Mouse (Mus musculus) heart, postnatal 36 days (tissue): ENCODE data around the gene Evi5l. TPM values are rescaled to one million over a fixed set of nuclear protein-coding genes. Genes with fewer than 3 reads are reported as not detected.
"Not testable (repeated sequence)": the region's sequence is repeated elsewhere in the genome, so short reads cannot be mapped to it uniquely, and the experiment has no call there.

Source experiments
- DNase-seq, 2 experiments: peaks; one replicate each; pipeline ENCODE4 v3.0.0; 2021 to 2022
- intact Hi-C: fragments of 180-260 bp; cut with DNase I; formaldehyde crosslinking; loops from one replicate; pipeline ENCODE4 v1.15.1; 2025
- total RNA-seq, 2 experiments: library from RNA; stranded (reverse); gene quantifications; 2 replicates each; pipeline ENCODE4 v1.2.3; 2021

Evi5l gene
- total RNA-seq, 2 experiments from 2014 or later: 20.3 to 26.9 TPM

- intact Hi-C loops: loop anchor here (2.0 kb wide), 1 partner anchor 15 kb away; the partner anchor contains the start of gene Snapc2
- DNase-seq: no peak
Measured at GRCm38 (mm10) chr8:4237814-4238433, 71.6 kb downstream of the Evi5l start.

- peak; percentile 99 to 100 for DNase-seq
- intact Hi-C loops: loop anchor here (2.0 kb wide), 1 partner anchor 14 kb away; the partner anchor contains the start of gene Snapc2
Measured at GRCm38 (mm10) chr8:4238434-4239192, 72.2 kb downstream of the Evi5l start, which contains the start of the genes Map2k7 and Gm49320. Gene Map2k7 (plus strand): TSS chr8:4238740. Gene Gm49320 (plus strand): TSS chr8:4238865.

DNA sequence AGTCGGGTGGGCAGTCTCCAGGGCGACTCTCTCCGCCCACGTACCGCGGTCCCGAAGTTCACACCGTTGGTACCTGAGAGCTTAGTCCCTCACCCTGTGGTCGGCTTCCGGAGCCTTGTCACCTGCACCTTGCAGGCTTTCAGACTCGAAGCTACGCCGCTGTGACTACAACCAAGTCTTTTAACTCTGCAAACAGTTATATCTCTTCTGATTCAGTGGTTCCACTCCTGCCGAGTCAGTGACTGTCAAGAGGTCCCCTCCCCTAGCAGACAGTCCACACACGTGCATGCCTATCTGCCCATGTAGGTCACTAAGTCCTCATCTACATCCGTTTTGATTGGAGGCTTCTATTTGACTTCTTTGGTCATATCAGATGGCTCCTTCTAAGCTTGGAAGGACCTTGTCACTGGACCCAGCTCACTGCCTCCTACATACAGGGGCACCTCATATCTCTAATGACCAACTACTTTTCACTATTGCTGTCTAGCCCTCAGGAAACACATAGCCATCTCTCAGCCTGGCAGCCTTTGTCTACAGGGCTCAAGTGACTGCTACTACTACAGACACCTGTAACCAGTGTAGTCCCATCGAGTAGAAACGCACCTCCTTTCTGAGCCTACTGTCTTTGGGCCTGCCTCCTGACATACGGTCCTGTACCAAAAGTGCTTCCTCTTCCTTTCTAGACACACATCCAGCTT, 73.0 kb downstream of the Evi5l start:
- intact Hi-C loops: loop anchor here (2.0 kb wide), 1 partner anchor 13 kb away; the partner anchor contains the start of gene Snapc2
- no peak for DNase-seq

- intact Hi-C loops: no loop called here
- DNase-seq: no peak
Measured at GRCm38 (mm10) chr8:4245061-4245460, 78.7 kb downstream of the Evi5l start.

- intact Hi-C loops: no loop called here
- DNase-seq: no peak
Measured at GRCm38 (mm10) chr8:4245737-4246136, 79.4 kb downstream of the Evi5l start.

GRCm38 (mm10) chr8:4247241-4247640, 80.9 kb downstream of the Evi5l start:
- intact Hi-C loops: no loop called here
- no peak for DNase-seq

GRCm38 (mm10) chr8:4247951-4248540, 81.7 kb downstream of the Evi5l start, which contains the start of gene Tgfbr3l:
Gene Tgfbr3l (plus strand): TSS chr8:4248214.
- DNase-seq: no peak
- intact Hi-C loops: no loop called here

DNA sequence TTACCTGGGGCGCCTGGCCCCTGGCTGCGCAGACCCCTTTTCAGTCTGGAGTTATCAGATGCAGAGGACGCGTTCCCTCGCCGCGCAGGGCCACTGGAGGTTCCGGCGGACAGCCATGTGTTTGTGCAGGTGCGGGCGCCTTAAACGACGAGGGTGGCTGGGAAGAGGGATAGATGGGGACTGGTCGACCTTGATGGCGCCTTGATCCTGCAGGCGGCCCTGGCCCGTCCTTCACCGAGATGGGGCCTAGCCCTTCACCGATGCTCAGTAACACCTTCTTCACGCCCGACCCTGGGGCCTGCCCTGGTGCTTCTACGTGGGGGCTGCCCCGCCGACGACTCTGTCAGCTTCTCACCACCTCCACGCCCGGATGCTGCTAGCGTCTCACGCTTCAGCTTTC, 82.8 kb downstream of the Evi5l start:
- intact Hi-C loops: no loop called here
- peak in 1 of 2 experiments; percentile 17 for DNase-seq

DNA sequence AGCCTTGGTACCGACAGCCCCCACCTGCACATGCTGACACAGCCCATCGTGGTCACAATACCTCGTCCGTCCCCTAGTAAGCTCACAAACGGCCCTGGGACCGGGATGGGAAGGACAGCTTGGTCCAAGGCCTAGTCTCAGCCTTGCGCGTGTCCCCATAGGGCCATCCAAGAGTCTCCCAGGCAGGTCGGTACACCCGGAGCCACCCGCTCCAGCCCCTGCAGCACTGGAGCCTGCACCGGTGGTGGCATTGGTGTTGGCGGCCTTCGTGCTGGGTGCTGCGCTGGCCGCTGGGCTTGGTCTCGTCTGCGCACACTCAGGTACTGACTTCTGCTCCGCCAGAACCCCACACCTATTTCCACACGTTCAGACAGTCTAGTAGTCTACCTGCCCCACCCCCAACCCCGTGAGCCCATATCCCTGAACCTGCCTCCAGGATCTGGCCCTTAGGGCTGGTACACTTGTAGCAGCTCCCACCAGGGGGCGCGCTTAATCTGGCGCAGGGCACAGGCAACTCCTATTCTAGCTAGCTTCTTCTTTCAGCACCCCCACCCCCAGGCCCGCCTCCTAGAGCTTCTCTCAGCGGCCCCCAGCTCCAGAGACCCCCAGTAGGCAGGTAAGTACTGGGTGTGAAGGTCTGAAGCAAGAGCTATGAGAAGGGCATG, 84.1 kb downstream of the Evi5l start:
- intact Hi-C loops: loop anchor here (2.0 to 10.0 kb wide), 8 partner anchors 72 to 736 kb away; partner anchors contain the start of genes Evi5l, Pcp2, Pet100 and Pnpla6
- peak; percentile 82 to 88 for DNase-seq

GRCm38 (mm10) chr8:4252116-4252760, 85.9 kb downstream of the Evi5l start:
- intact Hi-C loops: loop anchor here (2.0 to 10.0 kb wide), 8 partner anchors 13 to 737 kb away; partner anchors contain the start of genes Evi5l, Gm49320, Map2k7 and Pcp2
- DNase-seq: no peak

DNA sequence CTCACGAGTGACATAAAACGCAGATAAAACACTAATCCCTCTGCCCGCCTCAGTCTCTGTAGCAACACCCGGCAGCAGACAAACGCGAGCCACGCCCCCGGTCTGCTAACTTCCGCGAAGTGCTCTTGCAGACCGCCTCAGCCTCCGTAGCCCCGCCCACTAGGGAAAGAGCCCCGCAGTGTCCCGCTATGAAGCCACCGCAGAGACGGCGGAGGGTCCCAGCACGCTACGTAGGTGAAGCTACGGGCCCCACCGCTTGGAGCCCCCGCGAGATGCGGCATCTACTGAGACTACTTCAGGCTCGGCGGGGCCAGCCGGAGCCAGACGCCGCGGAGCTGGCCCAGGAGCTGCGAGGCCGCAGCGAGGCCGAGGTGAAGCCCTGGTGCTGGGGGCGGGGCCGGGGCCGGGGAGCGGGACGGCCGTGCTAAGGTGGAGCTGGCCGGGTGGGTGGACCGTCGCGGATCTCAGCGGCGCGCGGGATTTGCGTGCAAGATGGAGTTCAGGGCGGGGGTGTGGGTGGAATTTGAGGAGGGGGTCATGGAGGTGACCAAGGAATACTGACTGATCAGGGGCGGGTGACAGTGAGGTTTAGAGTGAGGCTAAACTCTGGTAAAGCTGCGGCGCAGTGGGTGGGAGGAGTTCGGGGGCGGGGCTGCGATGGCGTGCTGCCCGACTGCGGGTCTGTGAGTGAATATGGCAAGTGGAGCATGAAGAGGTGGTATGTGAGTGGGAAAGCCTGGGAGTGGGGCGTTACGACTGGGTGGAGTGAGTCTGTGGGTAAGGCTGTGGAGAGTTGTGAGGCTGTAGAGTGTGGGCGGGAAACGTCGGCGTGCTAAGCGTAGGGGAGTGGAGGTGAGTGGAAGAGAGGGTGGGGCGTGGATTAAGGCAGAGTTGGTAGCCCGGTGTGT, 86.8 kb downstream of the Evi5l start, which contains the start of gene Snapc2:
Gene Snapc2, plus strand, starts transcription at position 147 of the 908 bp plus-strand sequence.
- intact Hi-C loops: loop anchor here (2.0 to 10.0 kb wide), 8 partner anchors 14 to 738 kb away; partner anchors contain the start of genes Evi5l, Gm49320, Map2k7 and Pcp2

DNA sequence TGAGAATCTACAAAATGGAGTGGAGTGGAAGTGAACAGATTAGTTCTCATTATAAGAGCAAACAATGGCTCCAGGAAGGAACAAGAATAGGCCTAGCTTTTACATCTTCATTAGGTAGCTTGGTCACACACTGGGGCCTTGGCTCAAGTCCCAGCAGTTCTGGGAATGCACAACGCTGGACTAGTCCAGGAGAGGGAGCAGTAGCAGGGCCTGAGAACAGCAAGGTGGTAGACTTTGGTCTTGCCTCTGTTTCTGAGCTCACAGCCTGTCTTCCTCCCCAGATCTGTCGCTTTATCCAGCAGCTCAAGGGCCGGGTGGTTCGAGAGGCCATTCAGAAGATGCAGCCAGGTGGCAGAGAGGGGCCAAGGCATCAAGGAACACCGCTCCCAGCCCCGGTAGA, 87.6 kb downstream of the Evi5l start:
- DNase-seq: peak; percentile 37 to 43
- intact Hi-C loops: loop anchor here (5.0 to 10.0 kb wide), 7 partner anchors 87 to 739 kb away; partner anchors contain the start of genes Evi5l, Pcp2, Pet100 and Pnpla6

More for the DNA sequence above, 86.8 kb downstream of the Evi5l start, which contains the start of gene Snapc2:
- DNase-seq: peak; percentile 97 to 98

- not testable (repeated sequence) for DNase-seq
- intact Hi-C loops: loop anchor here (5.0 to 10.0 kb wide), 6 partner anchors 63 to 741 kb away; partner anchors contain the start of genes Pcp2, Pet100, Pnpla6 and Xab2
Measured at GRCm38 (mm10) chr8:4255471-4255870, 89.1 kb downstream of the Evi5l start.

- no peak for DNase-seq
- intact Hi-C loops: loop anchor here (5.0 to 10.0 kb wide), 6 partner anchors 65 to 742 kb away; partner anchors contain the start of genes Pcp2, Pet100, Pnpla6 and Xab2
Measured at GRCm38 (mm10) chr8:4256911-4257310, 90.5 kb downstream of the Evi5l start.

DNA sequence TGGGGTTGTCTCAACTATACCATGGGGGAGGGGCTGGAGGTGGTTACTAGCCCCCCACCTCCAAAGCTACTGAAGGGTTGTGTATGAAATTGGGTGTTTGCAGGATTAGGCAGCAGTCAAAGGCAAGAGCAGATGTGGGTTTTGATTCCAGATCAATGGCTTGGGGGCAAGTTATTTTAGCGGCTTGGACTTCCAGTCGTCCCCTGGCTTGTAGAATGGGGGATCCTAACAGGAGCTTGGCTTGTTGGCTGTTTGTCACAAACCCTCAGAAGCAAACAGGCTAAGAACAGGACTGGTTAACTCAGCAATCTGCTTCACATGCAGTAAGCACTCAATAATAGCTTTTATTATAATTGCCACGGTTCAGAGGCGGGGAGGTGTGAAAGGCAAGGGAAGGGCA, 91.0 kb downstream of the Evi5l start:
- no peak for DNase-seq
- intact Hi-C loops: loop anchor here (5.0 to 10.0 kb wide), 6 partner anchors 65 to 743 kb away; partner anchors contain the start of genes Pcp2, Pet100, Pnpla6 and Xab2

GRCm38 (mm10) chr8:4258233-4258632, 91.9 kb downstream of the Evi5l start:
- DNase-seq: peak; percentile 63 to 72
- intact Hi-C loops: loop anchor here (2.0 to 10.0 kb wide), 7 partner anchors 17 to 743 kb away; partner anchors contain the start of genes Pcp2, Pet100, Pnpla6 and Timm44

- intact Hi-C loops: loop anchor here (2.0 to 10.0 kb wide), 7 partner anchors 16 to 744 kb away; partner anchors contain the start of genes Pcp2, Pet100, Pnpla6 and Timm44
- peak; percentile 13 to 26 for DNase-seq
Measured at GRCm38 (mm10) chr8:4258678-4259077, 92.3 kb downstream of the Evi5l start.
